Mouse (Mus musculus) heart, embryonic 14.5 days (tissue): ENCODE measurements around the gene Hoxc5. TPM values are rescaled to one million over a fixed set of nuclear protein-coding genes. Genes with fewer than 3 reads are reported as not detected.

Experiments used
- ATAC-seq: fragments of 200-750 bp; cut with Nextera tagmentation; 2 replicates; pipeline ENCODE4 v1.8.0; 2017; ENCODE audit warnings: low read depth, moderate TSS enrichment; ENCODE audit not compliant: insufficient number of reproducible peaks, insufficient read depth, low FRiP score
- H3K27ac ChIP-seq, 2 experiments: fragments of 200-500 bp in 1 of 2; fragments of 300-500 bp in 1 of 2; sonication (generic) in 1 of 2; replicated peaks in 1 of 2; 2 replicates each; pipeline ENCODE4 v1.5.1; 2012 to 2014; ENCODE audit warnings: low read depth in 2 of 2, low read length in 2 of 2, control low read depth in 1 of 2, mild to moderate bottlenecking in 1 of 2, mixed read lengths in 1 of 2; ENCODE audit not compliant: control insufficient read depth in 1 of 2, insufficient read depth in 1 of 2
- H3K27me3 ChIP-seq: fragments of 300-500 bp; sonication (generic); 2 replicates; pipeline ENCODE4 v1.6.1; 2014; ENCODE audit warnings: mild to moderate bottlenecking, low read length, control low read depth; ENCODE audit not compliant: control insufficient read depth, insufficient read depth
- H3K36me3 ChIP-seq: fragments of 300-500 bp; sonication (generic); 2 replicates; pipeline ENCODE4 v1.6.1; 2014; ENCODE audit warnings: mild to moderate bottlenecking, control low read depth, low read length, mixed read lengths; ENCODE audit not compliant: control insufficient read depth, insufficient read depth
- H3K4me1 ChIP-seq, 2 experiments: fragments of 200-500 bp in 1 of 2; fragments of 300-500 bp in 1 of 2; sonication (generic) in 1 of 2; 2 replicates each; pipeline ENCODE4 v1.6.1; 2012 to 2014; ENCODE audit warnings: low read length in 2 of 2, control low read depth in 1 of 2, mixed read lengths in 1 of 2; ENCODE audit not compliant: control insufficient read depth in 2 of 2, insufficient read depth in 2 of 2
- H3K4me2 ChIP-seq: fragments of 300-500 bp; sonication (generic); 2 replicates; pipeline ENCODE4 v1.6.1; 2014; ENCODE audit warnings: mild to moderate bottlenecking, low read length
- H3K4me3 ChIP-seq, 2 experiments: fragments of 200-500 bp in 1 of 2; fragments of 300-500 bp in 1 of 2; sonication (generic) in 1 of 2; 2 replicates each; pipeline ENCODE4 v1.5.1; 2012 to 2014; ENCODE audit warnings: low read length in 2 of 2, mild to moderate bottlenecking in 2 of 2, control low read depth in 1 of 2, low read depth in 1 of 2, moderate library complexity in 1 of 2; ENCODE audit not compliant: control insufficient read depth in 1 of 2, insufficient read depth in 1 of 2
- H3K9ac ChIP-seq: fragments of 300-500 bp; sonication (generic); 2 replicates; pipeline ENCODE4 v1.6.1; 2014; ENCODE audit warnings: mild to moderate bottlenecking, low read length
- H3K9me3 ChIP-seq: fragments of 300-500 bp; sonication (generic); 2 replicates; pipeline ENCODE4 v1.6.1; 2016; ENCODE audit warnings: low read length, control low read depth; ENCODE audit not compliant: control insufficient read depth
- WGBS: fragments of 180-500 bp; shearing (Covaris S2); extraction: QIAGEN DNeasy Blood & Tissue Kit; methylation state at CpG from one replicate; pipeline ENCODE4 v1.1.7; 2014; 5-methylcytosine and 5-hydroxymethylcytosine counted together
- polyA plus RNA-seq: library from polyadenylated mRNA; unstranded; fragments of >200 nt; fragmentation: Nextera tagmentation; extraction: Ambion mirVana; gene quantifications from 2 replicates; pipeline ENCODE4 v1.2.1, GENCODE M21; 2014

The Hoxc5 gene
- polyA plus RNA-seq, 1 experiment from 2014 or later: 0.07 TPM

DNA sequence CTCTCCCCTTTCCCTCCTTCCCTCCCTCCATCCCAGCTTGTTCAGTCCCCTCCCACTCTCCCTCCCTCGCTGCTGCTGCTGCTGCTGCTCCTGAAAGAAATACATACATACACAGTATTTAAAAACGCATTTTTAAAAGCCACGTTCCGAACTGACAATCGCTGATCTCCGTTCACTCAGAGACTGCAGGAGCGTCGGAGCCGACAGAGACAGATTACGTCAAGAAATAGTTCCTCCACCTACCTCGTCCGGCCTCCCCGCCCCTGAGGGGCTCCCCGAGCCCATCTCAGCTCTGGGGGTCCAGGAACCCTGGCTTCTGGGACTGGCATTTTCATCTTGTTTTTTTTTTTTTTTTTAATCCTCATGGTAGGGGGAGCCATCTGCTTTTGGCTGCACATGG lies 13.7 kb downstream of the Hoxc5 start:
- H3K4me3 ChIP-seq: peak overlapping the region in 1 of 2 experiments; percentile 27; a peak in 1 of 4 replicates
- peak overlapping the region; percentile 48 for H3K4me2 ChIP-seq

GRCm38 (mm10) chr15:102981379-102982288 lies 14.4 kb downstream of the Hoxc5 start:
- H3K9ac ChIP-seq: no peak overlapping the region
- H3K36me3 ChIP-seq: no peaks in the 10 kb centered on the region
- peak overlapping the region; percentile 48 for H3K4me2 ChIP-seq
- no peak for ATAC-seq
- H3K27me3 ChIP-seq: peaks cover 100% of the 10 kb centered on the region
- H3K27ac ChIP-seq: no peak overlapping the region
- H3K4me1 ChIP-seq: peaks cover 0 to 6% of the 10 kb centered on the region in 2 experiments; a peak in 2 of 4 replicates
- under 1% methylated on average over 87 of the region's 88 CpGs for WGBS
- H3K4me3 ChIP-seq: peak overlapping the region; percentile 12 to 27
- H3K9me3 ChIP-seq: no peaks in the 10 kb centered on the region

More for the DNA sequence above, 13.7 kb downstream of the Hoxc5 start:
- ATAC-seq: no peak
- Histone ChIP-seq H3K9me3 (no peaks in the 10 kb centered on the region), H3K4me1 (peaks cover 0 to 6% of the 10 kb centered on the region in 2 experiments; a peak in 2 of 4 replicates), H3K27ac (no peak overlapping the region), H3K9ac (no peak overlapping the region), H3K27me3 (peaks cover 100% of the 10 kb centered on the region), H3K36me3 (no peaks in the 10 kb centered on the region)
- 2% methylated on average over 14 of the region's 14 CpGs for WGBS

DNA sequence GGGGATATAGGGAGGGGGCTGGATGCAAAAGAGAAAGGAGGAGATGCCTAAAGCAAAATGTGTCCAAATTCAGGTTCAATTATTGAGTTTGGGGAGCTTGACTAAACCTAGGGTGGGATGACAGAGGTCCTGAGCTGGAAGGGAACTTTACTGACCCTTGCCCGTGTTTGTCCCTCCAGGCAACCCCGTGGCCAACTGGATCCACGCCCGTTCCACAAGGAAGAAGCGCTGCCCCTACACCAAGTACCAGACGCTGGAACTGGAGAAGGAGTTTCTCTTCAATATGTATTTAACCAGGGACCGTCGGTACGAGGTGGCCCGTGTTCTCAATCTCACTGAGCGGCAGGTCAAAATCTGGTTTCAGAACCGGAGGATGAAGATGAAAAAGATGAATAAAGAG lies 16.5 kb downstream of the Hoxc5 start:
- no peak overlapping the region for H3K9ac ChIP-seq
- no peak overlapping the region for H3K4me2 ChIP-seq
- H3K36me3 ChIP-seq: no peaks in the 10 kb centered on the region
- H3K4me3 ChIP-seq: no peak overlapping the region
- no peak for ATAC-seq
- peaks cover 0 to 6% of the 10 kb centered on the region in 2 experiments; a peak in 2 of 4 replicates for H3K4me1 ChIP-seq
- H3K27ac ChIP-seq: no peak overlapping the region
- 0% methylated on average over 12 of the region's 12 CpGs for WGBS
- peaks cover 100% of the 10 kb centered on the region for H3K27me3 ChIP-seq
- no peaks in the 10 kb centered on the region for H3K9me3 ChIP-seq

DNA sequence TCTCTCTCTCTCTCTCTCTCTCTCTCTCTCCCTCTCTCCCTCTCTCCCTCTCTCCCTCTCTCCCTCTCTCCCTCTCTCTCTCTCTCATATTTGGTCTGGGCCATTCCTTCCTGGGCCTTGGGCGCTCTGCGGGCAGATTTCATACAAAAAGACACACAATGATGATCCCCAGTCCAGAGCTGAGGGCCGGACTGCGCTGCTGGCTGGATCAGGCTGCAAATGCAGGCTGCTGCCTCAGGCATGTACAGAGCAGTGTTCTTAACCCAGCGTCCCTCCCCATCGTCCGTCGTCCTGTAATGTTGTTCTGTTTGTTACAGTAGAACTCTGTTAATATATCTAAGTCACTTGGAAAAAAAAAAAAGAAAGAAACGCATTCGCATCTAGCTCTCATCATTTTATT lies 17.3 kb downstream of the Hoxc5 start:
- ATAC-seq: no peak
- no peak overlapping the region for H3K27ac ChIP-seq

GRCm38 (mm10) chr15:102984925-102985324 lies 17.7 kb downstream of the Hoxc5 start:
- H3K4me1 ChIP-seq: peaks cover 0 to 6% of the 10 kb centered on the region in 2 experiments; a peak in 2 of 4 replicates
- no peaks in the 10 kb centered on the region for H3K9me3 ChIP-seq
- no peaks in the 10 kb centered on the region for H3K36me3 ChIP-seq
- peaks cover 100% of the 10 kb centered on the region for H3K27me3 ChIP-seq
- H3K4me3 ChIP-seq: no peak overlapping the region
- H3K27ac ChIP-seq: no peak overlapping the region
- H3K4me2 ChIP-seq: no peak overlapping the region
- 1% methylated on average over 3 of the region's 3 CpGs for WGBS
- no peak overlapping the region for H3K9ac ChIP-seq
- ATAC-seq: no peak

More for the DNA sequence above, 17.3 kb downstream of the Hoxc5 start:
- peaks cover 0 to 6% of the 10 kb centered on the region in 2 experiments; a peak in 2 of 4 replicates for H3K4me1 ChIP-seq
- WGBS: under 1% methylated on average over 10 of the region's 10 CpGs
- H3K4me3 ChIP-seq: no peak overlapping the region
- no peaks in the 10 kb centered on the region for H3K9me3 ChIP-seq
- H3K4me2 ChIP-seq: no peak overlapping the region
- H3K36me3 ChIP-seq: no peaks in the 10 kb centered on the region
- H3K27me3 ChIP-seq: peaks cover 100% of the 10 kb centered on the region
- no peak overlapping the region for H3K9ac ChIP-seq

DNA sequence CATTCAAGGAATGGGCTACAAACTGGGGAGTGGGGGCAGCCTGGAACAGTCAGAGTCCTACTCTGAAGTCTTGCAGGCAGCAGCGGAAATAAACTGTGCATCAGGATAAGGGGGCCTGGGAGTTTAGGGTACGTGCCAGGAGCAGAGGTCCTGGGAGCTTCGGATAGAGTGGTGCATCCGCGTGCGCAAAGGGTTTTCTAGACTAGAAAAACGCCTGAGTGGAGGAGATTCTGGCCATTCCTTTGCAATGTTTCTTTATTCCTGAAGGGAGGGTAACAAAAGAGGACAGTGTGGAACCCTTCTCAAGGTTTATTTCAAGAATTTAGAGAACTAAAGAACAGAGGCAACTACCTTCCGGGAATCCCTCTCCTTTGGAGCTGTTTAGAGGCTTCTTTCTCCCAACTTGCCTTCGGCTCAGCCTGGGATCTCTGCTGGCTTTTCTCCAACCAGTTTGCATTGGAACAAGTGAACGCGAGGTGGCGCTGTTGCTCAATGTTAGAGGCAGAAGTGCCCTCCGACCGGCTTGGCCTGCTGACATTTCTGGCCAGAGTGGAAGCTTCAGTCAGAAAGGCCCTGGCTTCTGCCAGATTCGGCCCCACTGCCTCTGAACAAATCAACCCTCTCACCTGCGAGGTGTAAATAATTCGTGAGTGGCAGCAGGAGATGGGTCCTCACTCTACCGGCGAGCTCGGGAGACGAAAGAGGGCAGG lies 20.0 kb downstream of the Hoxc5 start:
- WGBS: 4% methylated on average over 21 of the region's 21 CpGs
- Histone ChIP-seq H3K27ac (no peak overlapping the region), H3K27me3 (peaks cover 99% of the 10 kb centered on the region), H3K36me3 (no peaks in the 10 kb centered on the region), H3K4me1 (no peaks in the 10 kb centered on the region), H3K4me3 (no peak overlapping the region), H3K4me2 (no peak overlapping the region), H3K9me3 (no peaks in the 10 kb centered on the region), H3K9ac (no peak overlapping the region)
- ATAC-seq: no peak

- Histone ChIP-seq H3K9ac (no peak overlapping the region), H3K4me1 (no peaks in the 10 kb centered on the region), H3K36me3 (no peaks in the 10 kb centered on the region), H3K4me3 (no peak overlapping the region), H3K4me2 (no peak overlapping the region), H3K9me3 (no peaks in the 10 kb centered on the region), H3K27ac (no peak overlapping the region), H3K27me3 (peaks cover 99% of the 10 kb centered on the region)
- WGBS: 23% methylated on average over 5 of the region's 5 CpGs
- ATAC-seq: no peak
These were observed 20.8 kb downstream of the Hoxc5 start for GRCm38 (mm10) chr15:102988078-102988477.
